Comparison of ENCODE assay signal across 14 mouse cellular contexts in genomic region chr13:46875377-46875776, GRCm38 (mm10). TPM values are rescaled to one million over a fixed set of nuclear protein-coding genes. Genes with fewer than 3 reads are reported as not detected.
A peak's percentile ranks its signal among the peaks of the same experiment; 100 is the strongest.
DNase-seq lines count a peak whose midpoint lies in the region; ATAC-seq lines count a peak whose summit lies in the region.
"Had no signal": no experiment of that assay in that cellular context is flagged by ENCODE, and none has a peak within 500 bp of the region (broad histone marks: within the 10 kb centered on the region; RNA-seq: fewer than 3 reads in every experiment).

No protein-coding gene starts in this region.

- no peak for ATAC-seq in kidney, embryonic 14.5 days (ENCODE audit: low FRiP score, low TSS enrichment)
- peak; percentile 91 for ATAC-seq in liver, embryonic 15.5 days (ENCODE audit: insufficient read depth)
- ATAC-seq in forebrain, embryonic 15.5 days (replicated peaks) = no peak
- ATAC-seq: forebrain, embryonic 16.5 days had no signal

- H3K27me3 ChIP-seq in kidney, embryonic 14.5 days (ENCODE audit: control insufficient read depth, insufficient read depth, low read length) = no peaks in the 10 kb centered on the region
- no peaks in the 10 kb centered on the region for H3K27me3 ChIP-seq in liver, embryonic 15.5 days
- H3K27me3 ChIP-seq in forebrain, embryonic 15.5 days = no peaks in the 10 kb centered on the region
- H3K27me3 ChIP-seq: embryonic facial prominence, embryonic 12.5 days; neural tube, embryonic 12.5 days had no signal

- no peak overlapping the region for H3K27ac ChIP-seq in kidney, embryonic 14.5 days (ENCODE audit: low read depth, low read length)
- no peak overlapping the region for H3K27ac ChIP-seq in liver, embryonic 15.5 days (replicated peaks)
- no peak overlapping the region for H3K27ac ChIP-seq in forebrain, embryonic 15.5 days (replicated peaks)
- H3K27ac ChIP-seq: embryonic facial prominence, embryonic 12.5 days; neural tube, embryonic 12.5 days had no signal

- H3K4me3 ChIP-seq in kidney, embryonic 14.5 days (ENCODE audit: low read length) = no peak overlapping the region
- no peak overlapping the region for H3K4me3 ChIP-seq in liver, embryonic 15.5 days (replicated peaks)
- H3K4me3 ChIP-seq in forebrain, embryonic 15.5 days = no peak overlapping the region
- H3K4me3 ChIP-seq: embryonic facial prominence, embryonic 12.5 days; neural tube, embryonic 12.5 days had no signal

- peak; percentile 41 to 47 for DNase-seq in cerebellum, adult 18-20 months
- DNase-seq in cerebellum, postnatal 4 days (ENCODE audit: low spot score in 2 of 2) = no peak
- DNase-seq in kidney, postnatal 14 days = peak; percentile 45
- peak; percentile 83 to 91 for DNase-seq in lung, postnatal 4 days
- no peak for DNase-seq in thymus, postnatal 36 days
- DNase-seq: left cerebral cortex, postnatal 4 days; right cerebral cortex, adult 18-20 months had no signal

- WGBS in kidney, embryonic 14.5 days = 69% methylated on average over 6 of the region's 6 CpGs
- 50% methylated on average over 6 of the region's 6 CpGs for WGBS in liver, embryonic 15.5 days (ENCODE audit: insufficient replicate concordance)
- WGBS in forebrain, embryonic 15.5 days = 79% methylated on average over 6 of the region's 6 CpGs

- no peak overlapping the region for H3K4me2 ChIP-seq in kidney, embryonic 14.5 days (replicated peaks; ENCODE audit: low read depth, low read length)
- H3K4me2 ChIP-seq in liver, embryonic 15.5 days = no peak overlapping the region
- H3K4me2 ChIP-seq in forebrain, embryonic 15.5 days (replicated peaks) = no peak overlapping the region
- H3K4me2 ChIP-seq: embryonic facial prominence, embryonic 12.5 days; neural tube, embryonic 12.5 days had no signal

- no peaks in the 10 kb centered on the region for H3K9me3 ChIP-seq in kidney, embryonic 14.5 days (ENCODE audit: control insufficient read depth, low read length)
- H3K9me3 ChIP-seq in liver, embryonic 15.5 days (replicated peaks) = no peaks in the 10 kb centered on the region
- no peaks in the 10 kb centered on the region for H3K9me3 ChIP-seq in forebrain, embryonic 15.5 days
- H3K9me3 ChIP-seq: embryonic facial prominence, embryonic 12.5 days; G1E; neural tube, embryonic 12.5 days had no signal

- no peaks in the 10 kb centered on the region for H3K36me3 ChIP-seq in kidney, embryonic 14.5 days (ENCODE audit: control insufficient read depth, insufficient read depth, low read length)
- H3K36me3 ChIP-seq in liver, embryonic 15.5 days (replicated peaks) = no peaks in the 10 kb centered on the region
- H3K36me3 ChIP-seq in forebrain, embryonic 15.5 days = no peaks in the 10 kb centered on the region
- H3K36me3 ChIP-seq: embryonic facial prominence, embryonic 12.5 days; G1E; neural tube, embryonic 12.5 days had no signal

- H3K9ac ChIP-seq in kidney, embryonic 14.5 days (ENCODE audit: low read depth, low read length) = no peak overlapping the region
- H3K9ac ChIP-seq in liver, embryonic 15.5 days = no peak overlapping the region
- no peak overlapping the region for H3K9ac ChIP-seq in forebrain, embryonic 15.5 days (replicated peaks)
- H3K9ac ChIP-seq: embryonic facial prominence, embryonic 12.5 days; neural tube, embryonic 12.5 days had no signal

- H3K4me1 ChIP-seq in kidney, embryonic 14.5 days (ENCODE audit: control insufficient read depth, insufficient read depth, low read length) = no peaks in the 10 kb centered on the region
- peaks cover 24% of the 10 kb centered on the region for H3K4me1 ChIP-seq in liver, embryonic 15.5 days (replicated peaks)
- H3K4me1 ChIP-seq in forebrain, embryonic 15.5 days = peaks cover 12% of the 10 kb centered on the region

RNA-seq across cellular contexts. Expression of gene Kif13a, which starts 54.3 kb away (rescaled TPM):
- 8.7 and 18.2 TPM in 2 replicates for polyA plus RNA-seq in kidney, embryonic 14.5 days (2014; fragmentation: Nextera tagmentation; extraction: Ambion mirVana)
- polyA plus RNA-seq in liver, embryonic 15.5 days (2015; fragmentation: Nextera tagmentation; extraction: Ambion mirVana) = 4.1 and 5.3 TPM in 2 replicates
- polyA plus RNA-seq in forebrain, embryonic 15.5 days (2015; fragmentation: Nextera tagmentation; extraction: Ambion mirVana) = 7.5 and 11.4 TPM in 2 replicates
- polyA plus RNA-seq: G1E had no signal

Comparison
In these comparisons a context has a peak if more than half of its experiments do, and no peak if none do; other contexts are left out.
1. DNase-seq: peak in cerebellum, adult 18-20 months (2 of 2), kidney, postnatal 14 days (single experiment) and lung, postnatal 4 days (2 of 2); none in cerebellum, postnatal 4 days (0 of 2) and thymus, postnatal 36 days (0 of 2).